Mouse (Mus musculus) cerebellum, adult 11-12 months (tissue): Measurements from ENCODE around the gene Gm9745.
"Not testable (repeated sequence)": the region's sequence is repeated elsewhere in the genome, so short reads cannot be mapped to it uniquely, and the experiment has no call there.

ENCODE experiments used
- DNase-seq: peaks from one replicate; pipeline ENCODE4 v3.0.0; 2022

Gene Gm9745

DNA sequence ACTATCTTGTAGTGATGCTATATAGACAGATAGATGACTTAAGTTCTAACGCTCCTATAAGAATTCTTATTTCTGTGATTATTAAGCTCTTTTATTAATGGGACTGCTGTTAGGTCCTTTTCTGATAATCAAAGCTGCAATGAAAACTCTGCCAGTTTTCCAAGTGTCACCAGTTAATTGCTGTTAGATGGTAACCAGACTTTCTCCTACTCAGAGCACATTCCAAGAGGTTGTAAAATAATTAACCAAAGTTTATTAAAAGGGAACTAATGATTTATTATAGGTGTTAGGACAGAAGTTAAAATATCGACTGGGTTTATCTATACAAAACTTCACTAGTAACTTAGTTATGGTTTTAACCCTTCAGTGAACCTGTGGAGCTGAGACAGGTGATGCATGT, 42.0 kb downstream of the Gm9745 start:
- DNase-seq = not testable (repeated sequence)
